Mouse (Mus musculus): ENCODE results near the gene Rnf41. TPM values are rescaled to one million over a fixed set of nuclear protein-coding genes. Genes with fewer than 3 reads are reported as not detected.

The Rnf41 gene
- total and polyA plus RNA-seq, 2 experiments from 2014 or later = 75.8 to 98.1 TPM

GRCm38 (mm10) chr10:128414848-128415247 lies 3.4 kb downstream of the Rnf41 start:
- Histone ChIP-seq H3K36me3 (ENCODE audit: insufficient read depth, low read length) (peaks cover 19% of the 10 kb centered on the region), H3K9ac (replicated peaks; ENCODE audit: low read length) (no peak overlapping the region), H3K4me3 (ENCODE audit: low read length) (no peak overlapping the region), H3K27me3 (ENCODE audit: insufficient read depth, low read length) (no peaks in the 10 kb centered on the region), H3K9me3 (ENCODE audit: low read length) (no peaks in the 10 kb centered on the region), H3K4me2 (ENCODE audit: low read depth, low read length) (no peak overlapping the region), H3K4me1 (ENCODE audit: insufficient read depth, low read length) (peaks cover 15% of the 10 kb centered on the region), H3K27ac (no peak overlapping the region)
- DNase-seq (ENCODE audit: low spot score) = no peak
- no peak for TF ChIP-seq CTCF (IDR thresholded peaks at IDR 0.05; ENCODE audit: low read depth)
- no peak for ATAC-seq
- 98% methylated on average over 5 of the region's 5 CpGs for WGBS

DNA sequence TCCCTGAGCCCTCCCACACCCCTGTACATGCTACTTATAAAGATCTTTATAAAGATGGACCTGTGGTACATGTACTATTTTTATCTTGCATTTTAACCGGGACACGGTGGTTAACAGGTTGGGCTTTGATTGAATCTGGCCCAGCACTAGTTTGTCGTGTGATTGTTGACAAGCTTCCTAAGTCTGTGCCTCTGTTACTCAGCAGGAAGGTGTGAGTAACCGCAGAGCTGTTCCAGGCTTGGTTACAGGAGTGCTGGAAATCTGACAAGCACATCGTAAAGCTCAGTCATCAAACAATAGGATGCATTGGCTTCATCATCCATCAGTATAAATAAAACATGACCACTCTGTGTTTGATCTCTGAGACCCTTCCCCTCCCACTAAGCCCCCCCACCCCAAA lies 11.0 kb downstream of the Rnf41 start:
- H3K9me3 ChIP-seq (ENCODE audit: low read length) = no peaks in the 10 kb centered on the region

GRCm38 (mm10) chr10:128424604-128425003 lies 13.1 kb downstream of the Rnf41 start:
- Histone ChIP-seq H3K4me2 (ENCODE audit: low read depth, low read length) (no peak overlapping the region), H3K36me3 (ENCODE audit: insufficient read depth, low read length) (peaks cover 42% of the 10 kb centered on the region)
- WGBS = 64% methylated on average over 7 of the region's 7 CpGs

More for the DNA sequence above, 11.0 kb downstream of the Rnf41 start:
- Histone ChIP-seq H3K27me3 (ENCODE audit: insufficient read depth, low read length) (no peaks in the 10 kb centered on the region), H3K27ac (no peak overlapping the region), H3K4me3 (ENCODE audit: low read length) (no peak overlapping the region), H3K9ac (replicated peaks; ENCODE audit: low read length) (no peak overlapping the region), H3K36me3 (ENCODE audit: insufficient read depth, low read length) (peaks cover 35% of the 10 kb centered on the region), H3K4me2 (ENCODE audit: low read depth, low read length) (no peak overlapping the region), H3K4me1 (ENCODE audit: insufficient read depth, low read length) (no peaks in the 10 kb centered on the region)
- 73% methylated on average over 5 of the region's 5 CpGs for WGBS
- no peak for ATAC-seq
- no peak for TF ChIP-seq CTCF (IDR thresholded peaks at IDR 0.05; ENCODE audit: low read depth)
- no peak for DNase-seq (ENCODE audit: low spot score)

DNA sequence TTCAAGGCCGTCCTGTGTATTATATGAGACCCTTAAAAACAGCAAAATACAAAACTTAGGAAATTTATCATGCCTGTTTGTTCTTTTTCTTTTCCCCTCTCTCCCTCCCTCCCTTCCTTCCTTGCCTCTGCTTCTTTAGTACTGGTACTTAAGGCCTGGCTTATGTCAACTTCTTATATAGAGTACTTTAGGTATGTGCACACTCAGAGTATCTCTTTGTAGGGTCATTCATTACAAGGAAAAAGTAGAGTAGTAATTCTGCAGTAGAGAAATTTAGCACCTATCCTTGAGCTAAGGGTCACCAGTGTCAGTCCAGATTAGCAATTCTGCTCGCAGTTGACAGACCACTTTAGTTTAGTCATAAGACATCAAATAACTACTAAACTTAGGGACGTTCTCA lies 13.8 kb downstream of the Rnf41 start:
- 93% methylated on average over 3 of the region's 3 CpGs for WGBS
- Histone ChIP-seq H3K9me3 (ENCODE audit: low read length) (no peaks in the 10 kb centered on the region), H3K9ac (replicated peaks; ENCODE audit: low read length) (no peak overlapping the region), H3K36me3 (ENCODE audit: insufficient read depth, low read length) (peaks cover 42% of the 10 kb centered on the region), H3K4me1 (ENCODE audit: insufficient read depth, low read length) (no peaks in the 10 kb centered on the region), H3K27ac (no peak overlapping the region), H3K4me3 (ENCODE audit: low read length) (no peak overlapping the region), H3K27me3 (ENCODE audit: insufficient read depth, low read length) (no peaks in the 10 kb centered on the region), H3K4me2 (ENCODE audit: low read depth, low read length) (no peak overlapping the region)
- DNase-seq (ENCODE audit: low spot score) (no peak), ATAC-seq (no peak)
- TF ChIP-seq CTCF (IDR thresholded peaks at IDR 0.05; ENCODE audit: low read depth) = no peak

More at GRCm38 (mm10) chr10:128424604-128425003, 13.1 kb downstream of the Rnf41 start:
- ATAC-seq (no peak), DNase-seq (ENCODE audit: low spot score) (no peak)
- Histone ChIP-seq H3K27me3 (ENCODE audit: insufficient read depth, low read length) (no peaks in the 10 kb centered on the region), H3K9ac (replicated peaks; ENCODE audit: low read length) (no peak overlapping the region), H3K27ac (no peak overlapping the region), H3K4me3 (ENCODE audit: low read length) (no peak overlapping the region), H3K9me3 (ENCODE audit: low read length) (no peaks in the 10 kb centered on the region), H3K4me1 (ENCODE audit: insufficient read depth, low read length) (no peaks in the 10 kb centered on the region)
- no peak for TF ChIP-seq CTCF (IDR thresholded peaks at IDR 0.05; ENCODE audit: low read depth)

GRCm38 (mm10) chr10:128429052-128429451 lies 17.6 kb downstream of the Rnf41 start:
- Histone ChIP-seq H3K9me3 (ENCODE audit: low read length) (no peaks in the 10 kb centered on the region), H3K4me1 (ENCODE audit: insufficient read depth, low read length) (no peaks in the 10 kb centered on the region), H3K4me3 (ENCODE audit: low read length) (no peak overlapping the region), H3K4me2 (ENCODE audit: low read depth, low read length) (no peak overlapping the region), H3K27me3 (ENCODE audit: insufficient read depth, low read length) (no peaks in the 10 kb centered on the region), H3K36me3 (ENCODE audit: insufficient read depth, low read length) (peaks cover 38% of the 10 kb centered on the region), H3K27ac (no peak overlapping the region), H3K9ac (replicated peaks; ENCODE audit: low read length) (no peak overlapping the region)
- TF ChIP-seq CTCF (IDR thresholded peaks at IDR 0.05; ENCODE audit: low read depth) = no peak
- ATAC-seq (no peak), DNase-seq (ENCODE audit: low spot score) (no peak)
- 93% methylated on average over 5 of the region's 5 CpGs for WGBS

GRCm38 (mm10) chr10:128429454-128429853 lies 18.0 kb downstream of the Rnf41 start:
- DNase-seq (ENCODE audit: low spot score) (no peak), ATAC-seq (no peak)
- H3K4me1 ChIP-seq (ENCODE audit: insufficient read depth, low read length) = no peaks in the 10 kb centered on the region
- TF ChIP-seq CTCF (IDR thresholded peaks at IDR 0.05; ENCODE audit: low read depth) = no peak
- H3K4me2 ChIP-seq (ENCODE audit: low read depth, low read length) = no peak overlapping the region
- H3K9ac ChIP-seq (replicated peaks; ENCODE audit: low read length) = no peak overlapping the region
- H3K27me3 ChIP-seq (ENCODE audit: insufficient read depth, low read length) = no peaks in the 10 kb centered on the region
- H3K9me3 ChIP-seq (ENCODE audit: low read length) = no peaks in the 10 kb centered on the region
- WGBS = 85% methylated on average over 4 of the region's 4 CpGs
- H3K4me3 ChIP-seq (ENCODE audit: low read length) = no peak overlapping the region
- H3K36me3 ChIP-seq (ENCODE audit: insufficient read depth, low read length) = peaks cover 38% of the 10 kb centered on the region
- no peak overlapping the region for H3K27ac ChIP-seq

GRCm38 (mm10) chr10:128433417-128433816 lies 22.0 kb downstream of the Rnf41 start:
- Histone ChIP-seq H3K27ac (no peak overlapping the region), H3K4me1 (ENCODE audit: insufficient read depth, low read length) (no peaks in the 10 kb centered on the region), H3K4me3 (ENCODE audit: low read length) (no peak overlapping the region), H3K9ac (replicated peaks; ENCODE audit: low read length) (no peak overlapping the region), H3K36me3 (ENCODE audit: insufficient read depth, low read length) (peaks cover 57% of the 10 kb centered on the region), H3K27me3 (ENCODE audit: insufficient read depth, low read length) (no peaks in the 10 kb centered on the region), H3K4me2 (ENCODE audit: low read depth, low read length) (no peak overlapping the region), H3K9me3 (ENCODE audit: low read length) (no peaks in the 10 kb centered on the region)
- DNase-seq (ENCODE audit: low spot score) = no peak
- 95% methylated on average over 2 of the region's 2 CpGs for WGBS
- no peak for TF ChIP-seq CTCF (IDR thresholded peaks at IDR 0.05; ENCODE audit: low read depth)
- no peak for ATAC-seq
